Mouse (Mus musculus): ENCODE results near the gene Robo4. TPM values are rescaled to one million over a fixed set of nuclear protein-coding genes. Genes with fewer than 3 reads are reported as not detected.

The Robo4 gene
- total RNA-seq, 2 experiments from 2014 or later, result 7.6 to 9.7 TPM

- no peak for DNase-seq
These were observed 52.4 kb downstream of the Robo4 start for GRCm38 (mm10) chr9:37454011-37454492.

- no peak for DNase-seq
These were observed 53.3 kb downstream of the Robo4 start for GRCm38 (mm10) chr9:37454991-37455390.

GRCm38 (mm10) chr9:37455868-37456267, 54.2 kb downstream of the Robo4 start:
- no peak for DNase-seq

- no peak for DNase-seq
These were observed 54.8 kb downstream of the Robo4 start for GRCm38 (mm10) chr9:37456481-37456910.

- DNase-seq, result no peak
These were observed 55.5 kb downstream of the Robo4 start for GRCm38 (mm10) chr9:37457151-37457550.

- DNase-seq, result no peak
These were observed 58.0 kb downstream of the Robo4 start for GRCm38 (mm10) chr9:37459665-37460042.

GRCm38 (mm10) chr9:37460043-37460960, 58.6 kb downstream of the Robo4 start:
- DNase-seq, result no peak

GRCm38 (mm10) chr9:37460961-37461340, 59.3 kb downstream of the Robo4 start:
- no peak for DNase-seq

GRCm38 (mm10) chr9:37461571-37461970, 59.9 kb downstream of the Robo4 start:
- DNase-seq, result no peak

GRCm38 (mm10) chr9:37462764-37463163, 61.1 kb downstream of the Robo4 start:
- DNase-seq, result no peak

Other genes with a start within 250 kb of the Robo4 start
- gene Tmem218, start 193.7 kb upstream of the Robo4 start, total RNA-seq (2021), result 1 to 10 TPM; 2.3 to 3.1 TPM
- gene Slc37a2, start 146.2 kb upstream of the Robo4 start, total RNA-seq (2021), result 1 to 10 TPM in 1 of 2 experiments, under 1 TPM in 1; 0.92 to 1.1 TPM
- 1 to 10 TPM; 1.2 to 1.3 TPM for gene Ccdc15, start 53.5 kb upstream of the Robo4 start, total RNA-seq (2021)
- gene Hepacam, start 34.5 kb upstream of the Robo4 start, total RNA-seq (2021), result under 1 TPM; 0.13 to 0.33 TPM
- not detected for gene Robo3, start 31.3 kb downstream of the Robo4 start, total RNA-seq (2021)
- gene Msantd2, start 87.4 kb downstream of the Robo4 start, total RNA-seq (2021), result 1 to 10 TPM; 3.0 to 6.6 TPM
- gene Esam, start 126.2 kb downstream of the Robo4 start, total RNA-seq (2021), result 10 to 100 TPM; 17.0 to 26.7 TPM
- gene Vsig2, start 137.4 kb downstream of the Robo4 start, total RNA-seq (2021), result 1 to 10 TPM; 1.1 to 2.4 TPM
- under 1 TPM; 0.72 to 0.79 TPM for gene Nrgn, start 151.0 kb downstream of the Robo4 start, total RNA-seq (2021)
- gene Siae, start 153.8 kb downstream of the Robo4 start, total RNA-seq (2021), result 1 to 10 TPM; 3.0 to 4.0 TPM
- gene Spa17, start 211.8 kb downstream of the Robo4 start, total RNA-seq (2021), result 1 to 10 TPM; 2.0 to 3.4 TPM